Mouse (Mus musculus) bone marrow, adult 2 months (tissue): ENCODE results near the gene Lrrc4c.

Source experiments
- CTCF ChIP-seq: fragments of 200-500 bp; IDR thresholded peaks from 2 replicates; pipeline ENCODE4 v1.5.1; 2011; ENCODE audit warnings: low read length, control low read depth; ENCODE audit not compliant: control insufficient read depth, insufficient read depth
- POLR2A ChIP-seq: fragments of 200-500 bp; IDR thresholded peaks from 2 replicates; pipeline ENCODE4 v1.6.1; 2011; ENCODE audit warnings: low read depth, mild to moderate bottlenecking, control low read depth, low read length, borderline replicate concordance; ENCODE audit not compliant: control insufficient read depth

DNA sequence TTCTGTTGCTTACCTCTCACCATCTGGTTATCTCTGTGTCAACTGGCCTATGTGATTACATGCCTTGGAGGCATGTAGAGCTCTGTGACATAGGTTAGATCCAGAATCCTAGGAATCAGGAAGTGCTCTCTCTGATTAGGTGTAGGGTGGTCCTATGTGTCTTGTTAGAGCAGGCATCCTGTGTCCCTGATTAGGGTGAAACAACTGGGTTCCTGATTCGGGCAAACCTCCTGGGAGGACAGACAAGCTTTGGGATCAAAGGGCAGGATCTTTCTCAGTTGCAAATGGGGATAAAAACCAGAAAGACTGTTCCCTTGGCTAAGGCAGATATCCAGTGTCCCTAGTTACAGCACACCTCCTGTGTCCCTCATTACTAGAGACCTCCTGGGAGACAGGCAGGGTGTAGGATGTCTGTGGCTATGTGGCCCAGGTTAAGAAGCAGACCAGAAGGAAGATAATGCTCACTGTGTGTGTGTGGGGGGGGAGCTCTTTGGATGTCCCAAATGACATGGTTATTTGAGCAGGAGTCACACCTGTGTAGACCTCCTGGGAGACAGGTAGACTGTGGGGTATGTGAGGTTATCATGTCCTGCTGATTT lies 1014.2 kb downstream of the Lrrc4c start:
- TF ChIP-seq CTCF (no peak), POLR2A (no peak)
